Mouse (Mus musculus) stomach, postnatal 0 days (tissue): ENCODE results near the gene Cops7a. TPM values are rescaled to one million over a fixed set of nuclear protein-coding genes. Genes with fewer than 3 reads are reported as not detected.

ENCODE experiments used
- ATAC-seq: fragments of 200-750 bp; cut with Nextera tagmentation; 2 replicates; pipeline ENCODE4 v1.8.0; 2017; ENCODE audit not compliant: low FRiP score, low TSS enrichment
- DNase-seq: peaks from one replicate; pipeline ENCODE4 v3.0.0-alpha.2; 2016; ENCODE audit warnings: low spot score
- H3K27ac ChIP-seq: fragments of 300-500 bp; sonication (generic); replicated peaks from 2 replicates; pipeline ENCODE4 v1.5.1; 2014; ENCODE audit warnings: mild to moderate bottlenecking, control low read depth
- H3K27me3 ChIP-seq: fragments of 300-500 bp; sonication (generic); 2 replicates; pipeline ENCODE4 v1.6.1; 2014; ENCODE audit warnings: low read length; ENCODE audit not compliant: control insufficient read depth, insufficient read depth
- H3K36me3 ChIP-seq: fragments of 300-500 bp; sonication (generic); 2 replicates; pipeline ENCODE4 v1.6.1; 2014; ENCODE audit warnings: low read length, mixed read lengths; ENCODE audit not compliant: control insufficient read depth, insufficient read depth
- H3K4me1 ChIP-seq: fragments of 300-500 bp; sonication (generic); replicated peaks from 2 replicates; pipeline ENCODE4 v1.6.1; 2014; ENCODE audit warnings: antibody characterized with exemption; ENCODE audit not compliant: control insufficient read depth, insufficient read depth
- H3K4me2 ChIP-seq: fragments of 300-500 bp; sonication (generic); replicated peaks from 2 replicates; pipeline ENCODE4 v1.6.1; 2014; ENCODE audit warnings: low read depth, mild to moderate bottlenecking, control low read depth, moderate library complexity
- H3K4me3 ChIP-seq: fragments of 300-500 bp; sonication (generic); 2 replicates; pipeline ENCODE4 v1.5.1; 2014; ENCODE audit warnings: low read depth, low read length, control low read depth
- H3K9ac ChIP-seq: fragments of 300-500 bp; sonication (generic); 2 replicates; pipeline ENCODE4 v1.6.1; 2014; ENCODE audit warnings: mild to moderate bottlenecking, low read length, control low read depth, mixed read lengths
- H3K9me3 ChIP-seq: fragments of 300-500 bp; sonication (generic); 2 replicates; pipeline ENCODE4 v1.6.1; 2016; ENCODE audit warnings: low read length; ENCODE audit not compliant: control insufficient read depth
- CTCF ChIP-seq: IDR thresholded peaks from 2 replicates; pipeline ENCODE4 v1.5.1; 2016; ENCODE audit warnings: antibody characterized with exemption, low read depth, mild to moderate bottlenecking, moderate library complexity
- EP300 ChIP-seq: optimal IDR thresholded peaks from 2 replicates; pipeline ENCODE3; 2016; ENCODE audit warnings: antibody characterized with exemption
- WGBS: fragments of 180-500 bp; shearing (Covaris S2); extraction: QIAGEN DNeasy Blood & Tissue Kit; methylation state at CpG from one replicate; pipeline ENCODE4 v1.1.7; 2014; 5-methylcytosine and 5-hydroxymethylcytosine counted together
- polyA plus RNA-seq: library from polyadenylated mRNA; unstranded; fragments of >200 nt; fragmentation: Nextera tagmentation; extraction: Ambion mirVana; gene quantifications from 2 replicates; pipeline ENCODE4 v1.2.1, GENCODE M21; 2015

Gene Cops7a
- polyA plus RNA-seq, 1 experiment from 2014 or later: 114 TPM

- peak overlapping the region; percentile 82 for H3K4me2 ChIP-seq
- H3K4me1 ChIP-seq: 0 out of 2 replicates have a peak, but pooled peaks cover 6% of the 10 kb centered on the region
- no peak overlapping the region for H3K9ac ChIP-seq
- WGBS: 94% methylated on average over 7 of the region's 7 CpGs
- no peak for ATAC-seq
- no peaks in the 10 kb centered on the region for H3K27me3 ChIP-seq
- no peak overlapping the region for H3K27ac ChIP-seq
- DNase-seq: no peak
- H3K9me3 ChIP-seq: no peaks in the 10 kb centered on the region
- no peak overlapping the region; the same call in 1 of the 2 replicates for H3K4me3 ChIP-seq
- H3K36me3 ChIP-seq: no peaks in the 10 kb centered on the region
- no peak for TF ChIP-seq EP300
- peak; percentile 61 for TF ChIP-seq CTCF
These were observed 1.3 kb upstream of the Cops7a start for GRCm38 (mm10) chr6:124966466-124967118.

- Histone ChIP-seq H3K27me3 (no peaks in the 10 kb centered on the region), H3K4me2 (peak overlapping the region; percentile 82), H3K27ac (peak overlapping the region; percentile 90), H3K9ac (peak overlapping the region; percentile 84), H3K4me3 (peak overlapping the region; percentile 81), H3K9me3 (no peaks in the 10 kb centered on the region), H3K36me3 (peaks cover 4% of the 10 kb centered on the region; the same call in 1 of the 2 replicates), H3K4me1 (0 out of 2 replicates have a peak, but pooled peaks cover 6% of the 10 kb centered on the region)
- ATAC-seq (no peak), DNase-seq (no peak)
- TF ChIP-seq EP300: no peak
- no peak for TF ChIP-seq CTCF
- 9% methylated on average over 15 of the region's 15 CpGs for WGBS
These were observed 409 bp upstream of the Cops7a start for GRCm38 (mm10) chr6:124965747-124966146.

- H3K9me3 ChIP-seq: no peaks in the 10 kb centered on the region
- H3K9ac ChIP-seq: peak overlapping the region; percentile 84
- H3K27ac ChIP-seq: peak overlapping the region; percentile 90
- no peak for DNase-seq
- peaks cover 6% of the 10 kb centered on the region; the same call in 1 of the 2 replicates for H3K36me3 ChIP-seq
- 28% methylated on average over 16 of the region's 16 CpGs for WGBS
- peak overlapping the region; percentile 82 for H3K4me2 ChIP-seq
- H3K4me3 ChIP-seq: peak overlapping the region; percentile 81
- H3K27me3 ChIP-seq: no peaks in the 10 kb centered on the region
- H3K4me1 ChIP-seq: 0 out of 2 replicates have a peak, but pooled peaks cover 6% of the 10 kb centered on the region
- no peak; the same call in 1 of the 2 replicates for ATAC-seq
- TF ChIP-seq CTCF (peak; percentile 25), EP300 (no peak)
These were observed 700 bp downstream of the Cops7a start for GRCm38 (mm10) chr6:124964638-124965037.

GRCm38 (mm10) chr6:124961021-124961420, 4.3 kb downstream of the Cops7a start:
- no peaks in the 10 kb centered on the region for H3K27me3 ChIP-seq
- H3K9me3 ChIP-seq: no peaks in the 10 kb centered on the region
- no peak overlapping the region for H3K4me2 ChIP-seq
- peaks cover 19% of the 10 kb centered on the region for H3K36me3 ChIP-seq
- H3K4me3 ChIP-seq: no peak overlapping the region
- WGBS: 97% methylated on average over 12 of the region's 12 CpGs
- DNase-seq (no peak), ATAC-seq (no peak)
- no peak overlapping the region for H3K27ac ChIP-seq
- TF ChIP-seq CTCF: no peak
- no peak for TF ChIP-seq EP300
- 0 out of 2 replicates have a peak, but pooled peaks cover 5% of the 10 kb centered on the region for H3K4me1 ChIP-seq
- no peak overlapping the region for H3K9ac ChIP-seq

- TF ChIP-seq EP300: no peak
- Histone ChIP-seq H3K4me2 (no peak overlapping the region), H3K27ac (no peak overlapping the region), H3K4me1 (0 out of 2 replicates have a peak, but pooled peaks cover 4% of the 10 kb centered on the region), H3K9me3 (no peaks in the 10 kb centered on the region), H3K9ac (no peak overlapping the region), H3K4me3 (no peak overlapping the region), H3K36me3 (peaks cover 19% of the 10 kb centered on the region), H3K27me3 (no peaks in the 10 kb centered on the region)
- WGBS: 90% methylated on average over 13 of the region's 13 CpGs
- DNase-seq (no peak), ATAC-seq (no peak)
These were observed 5.4 kb downstream of the Cops7a start for GRCm38 (mm10) chr6:124959960-124960359.

GRCm38 (mm10) chr6:124958127-124958526, 7.2 kb downstream of the Cops7a start:
- Histone ChIP-seq H3K9ac (no peak overlapping the region), H3K4me1 (no peaks in the 10 kb centered on the region), H3K4me2 (no peak overlapping the region), H3K36me3 (peaks cover 19% of the 10 kb centered on the region), H3K4me3 (no peak overlapping the region), H3K27me3 (no peaks in the 10 kb centered on the region), H3K9me3 (no peaks in the 10 kb centered on the region), H3K27ac (no peak overlapping the region)
- no peak for DNase-seq
- TF ChIP-seq EP300: no peak
- TF ChIP-seq CTCF: no peak
- ATAC-seq: no peak
- WGBS: 83% methylated on average over 3 of the region's 3 CpGs
